Mouse (Mus musculus) limb, embryonic 11.5 days (tissue): ENCODE results near the gene Cnot8. TPM values are rescaled to one million over a fixed set of nuclear protein-coding genes. Genes with fewer than 3 reads are reported as not detected.

Experiments
- ATAC-seq: fragments of 200-750 bp; cut with Nextera tagmentation; 2 replicates; pipeline ENCODE4 v1.8.0; 2017; ENCODE audit warnings: low read depth; ENCODE audit not compliant: insufficient number of reproducible peaks, low FRiP score, low TSS enrichment
- DNase-seq: peaks from one replicate; pipeline ENCODE4 v3.0.0-alpha.2; 2015; ENCODE audit warnings: low spot score
- H3K27ac ChIP-seq: fragments of 300-500 bp; sonication (generic); replicated peaks from 2 replicates; pipeline ENCODE4 v1.5.1; 2014; ENCODE audit warnings: low read depth, mild to moderate bottlenecking, low read length
- H3K27me3 ChIP-seq: fragments of 300-500 bp; sonication (generic); 2 replicates; pipeline ENCODE4 v1.6.1; 2014; ENCODE audit warnings: mild to moderate bottlenecking, low read length, mixed read lengths; ENCODE audit not compliant: control insufficient read depth, insufficient read depth
- H3K36me3 ChIP-seq: fragments of 300-500 bp; sonication (generic); 2 replicates; pipeline ENCODE4 v1.6.1; 2014; ENCODE audit warnings: mild to moderate bottlenecking, low read length, moderate library complexity, mixed read lengths; ENCODE audit not compliant: control insufficient read depth, insufficient read depth
- H3K4me1 ChIP-seq: fragments of 300-500 bp; sonication (generic); 2 replicates; pipeline ENCODE4 v1.6.1; 2014; ENCODE audit warnings: low read length, mixed read lengths; ENCODE audit not compliant: control insufficient read depth, insufficient read depth
- H3K4me2 ChIP-seq: fragments of 300-500 bp; sonication (generic); 2 replicates; pipeline ENCODE4 v1.6.1; 2014; ENCODE audit warnings: low read depth, mild to moderate bottlenecking, moderate library complexity; ENCODE audit not compliant: severe bottlenecking
- H3K4me3 ChIP-seq: fragments of 300-500 bp; sonication (generic); 2 replicates; pipeline ENCODE4 v1.5.1; 2014; ENCODE audit warnings: low read depth, low read length
- H3K9ac ChIP-seq: fragments of 300-500 bp; sonication (generic); 2 replicates; pipeline ENCODE4 v1.6.1; 2014; ENCODE audit warnings: mild to moderate bottlenecking, low read length
- H3K9me3 ChIP-seq: fragments of 300-500 bp; sonication (generic); 2 replicates; pipeline ENCODE4 v1.6.1; 2016; ENCODE audit warnings: low read length; ENCODE audit not compliant: control insufficient read depth
- WGBS: fragments of 180-500 bp; shearing (Covaris S2); extraction: QIAGEN DNeasy Blood & Tissue Kit; methylation state at CpG from one replicate; pipeline ENCODE4 v1.1.7; 2014; 5-methylcytosine and 5-hydroxymethylcytosine counted together
- polyA plus RNA-seq: library from polyadenylated mRNA; unstranded; fragments of >200 nt; fragmentation: Nextera tagmentation; extraction: Ambion mirVana; gene quantifications from 2 replicates; pipeline ENCODE4 v1.2.1, GENCODE M21; 2014

Gene Cnot8
- polyA plus RNA-seq, 1 experiment from 2014 or later: 104 TPM

- Histone ChIP-seq H3K4me3 (no peak overlapping the region), H3K27ac (no peak overlapping the region), H3K36me3 (peaks cover 27% of the 10 kb centered on the region), H3K9me3 (no peaks in the 10 kb centered on the region), H3K4me1 (no peaks in the 10 kb centered on the region), H3K4me2 (no peak overlapping the region), H3K9ac (no peak overlapping the region), H3K27me3 (no peaks in the 10 kb centered on the region)
- no peak for DNase-seq
- ATAC-seq: no peak
- WGBS: 91% methylated on average over 9 of the region's 9 CpGs
Observed at GRCm38 (mm10) chr11:58155458-58155857, 51.5 kb downstream of the Cnot8 start.

- no peaks in the 10 kb centered on the region for H3K9me3 ChIP-seq
- H3K27me3 ChIP-seq: no peaks in the 10 kb centered on the region
- peaks cover 27% of the 10 kb centered on the region for H3K36me3 ChIP-seq
- H3K4me3 ChIP-seq: no peak overlapping the region
- no peak overlapping the region for H3K9ac ChIP-seq
- ATAC-seq (no peak), DNase-seq (no peak)
- no peak overlapping the region for H3K27ac ChIP-seq
- H3K4me1 ChIP-seq: no peaks in the 10 kb centered on the region
- no peak overlapping the region for H3K4me2 ChIP-seq
- 83% methylated on average over 3 of the region's 3 CpGs for WGBS
Observed at GRCm38 (mm10) chr11:58156871-58157270, 52.9 kb downstream of the Cnot8 start.

DNA sequence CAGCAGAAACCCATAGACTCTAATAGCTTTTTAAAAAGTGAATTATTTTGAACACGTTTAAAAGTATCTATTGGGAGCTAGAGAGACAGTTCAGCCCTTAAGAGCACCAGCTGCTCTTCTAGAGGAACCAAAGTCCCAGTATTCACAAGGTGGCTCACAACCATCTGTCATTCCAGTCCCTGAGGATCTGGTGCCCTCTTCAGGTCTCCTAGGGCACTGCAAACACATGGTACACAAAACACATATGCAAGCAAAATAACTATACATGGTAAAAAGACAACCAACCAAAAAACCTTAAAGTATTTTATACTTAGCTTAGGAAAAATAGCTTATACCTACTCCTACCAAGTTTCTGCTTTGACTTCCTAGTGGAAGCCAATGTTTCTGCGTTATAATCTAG lies 61.1 kb downstream of the Cnot8 start:
- WGBS: 97% methylated on average over 2 of the region's 2 CpGs
- no peak for ATAC-seq

GRCm38 (mm10) chr11:58167822-58168166 lies 63.8 kb downstream of the Cnot8 start:
- H3K4me1 ChIP-seq: peaks cover 7% of the 10 kb centered on the region; the same call in 1 of the 2 replicates
- H3K27ac ChIP-seq: 0 out of 2 replicates have a peak overlapping the region, but pooled peaks have one; percentile 36
- H3K36me3 ChIP-seq: peaks cover 16% of the 10 kb centered on the region
- no peaks in the 10 kb centered on the region for H3K27me3 ChIP-seq
- H3K9ac ChIP-seq: peak overlapping the region; percentile 81
- ATAC-seq (0 out of 2 replicates have a peak, but pooled peaks have one; percentile 0), DNase-seq (no peak)
- H3K4me3 ChIP-seq: peak overlapping the region; percentile 93
- WGBS: 0% methylated on average over 8 of the region's 8 CpGs
- H3K9me3 ChIP-seq: no peaks in the 10 kb centered on the region
- H3K4me2 ChIP-seq: peak overlapping the region; percentile 74

More for the DNA sequence above, 61.1 kb downstream of the Cnot8 start:
- Histone ChIP-seq H3K36me3 (peaks cover 16% of the 10 kb centered on the region), H3K27ac (no peak overlapping the region), H3K4me3 (no peak overlapping the region), H3K4me1 (0 out of 2 replicates have a peak, but pooled peaks cover 5% of the 10 kb centered on the region), H3K9ac (no peak overlapping the region), H3K4me2 (no peak overlapping the region), H3K9me3 (no peaks in the 10 kb centered on the region), H3K27me3 (no peaks in the 10 kb centered on the region)
- DNase-seq: no peak

Other genes with a start within 250 kb of the Cnot8 start
- gene Larp1, start 95.1 kb upstream of the Cnot8 start, polyA plus RNA-seq: 18.9 and 22.2 TPM in 2 replicates
- gene Gm12248, start 11.0 kb upstream of the Cnot8 start, polyA plus RNA-seq: not detected in 2 replicates
- 28.5 and 30.3 TPM in 2 replicates for gene Gemin5, start 64.4 kb downstream of the Cnot8 start, polyA plus RNA-seq
- gene Mrpl22, start 67.5 kb downstream of the Cnot8 start, polyA plus RNA-seq: 142 and 144 TPM in 2 replicates
- gene Igtp, start 95.4 kb downstream of the Cnot8 start, polyA plus RNA-seq: 1.6 and 2.1 TPM in 2 replicates
- gene Irgm2, start 95.5 kb downstream of the Cnot8 start, polyA plus RNA-seq: 0.12 and 0.40 TPM in 2 replicates
- gene 4930438A08Rik, start 170.6 kb downstream of the Cnot8 start, polyA plus RNA-seq: not detected in 2 replicates
- gene Zfp692, start 202.9 kb downstream of the Cnot8 start, polyA plus RNA-seq: 12.5 and 14.2 TPM in 2 replicates
- gene Zfp672, start 226.2 kb downstream of the Cnot8 start, polyA plus RNA-seq: 24.6 and 28.2 TPM in 2 replicates
- 27.0 and 27.7 TPM in 2 replicates for gene Sh3bp5l, start 226.6 kb downstream of the Cnot8 start, polyA plus RNA-seq